Mouse (Mus musculus) mesoderm, embryonic 11.5 days (tissue): ENCODE measurements around the gene Dnajc15.
"Not testable (repeated sequence)": the region's sequence is repeated elsewhere in the genome, so short reads cannot be mapped to it uniquely, and the experiment has no call there.

Source experiments
- DNase-seq: peaks from one replicate; pipeline ENCODE4 v3.0.0-alpha.2; 2012; ENCODE audit warnings: low read depth, low spot score

Gene Dnajc15

GRCm38 (mm10) chr14:77874304-77875241 is at the start of gene Dnajc15:
Gene Dnajc15, minus strand, starts transcription at chr14:77875125.
- DNase-seq = peak; percentile 86

GRCm38 (mm10) chr14:77923076-77923865 is 48.3 kb upstream of the Dnajc15 start:
- DNase-seq = no peak

GRCm38 (mm10) chr14:77921641-77922040 is 46.7 kb upstream of the Dnajc15 start:
- DNase-seq = no peak

GRCm38 (mm10) chr14:77915776-77916175 is 40.9 kb upstream of the Dnajc15 start:
- DNase-seq = no peak

- no peak for DNase-seq
These were observed 31.7 kb upstream of the Dnajc15 start for GRCm38 (mm10) chr14:77906586-77906985.

- no peak for DNase-seq
These were observed 30.5 kb upstream of the Dnajc15 start for GRCm38 (mm10) chr14:77905466-77905865.

- DNase-seq = no peak
These were observed 29.3 kb upstream of the Dnajc15 start, which contains the start of gene Epsti1 for GRCm38 (mm10) chr14:77904171-77904762. Gene Epsti1, plus strand, starts transcription at chr14:77904239.

GRCm38 (mm10) chr14:77902541-77902940 is 27.6 kb upstream of the Dnajc15 start:
- no peak for DNase-seq

- DNase-seq = peak; percentile 9
These were observed 21.0 kb upstream of the Dnajc15 start for GRCm38 (mm10) chr14:77895951-77896350.

- DNase-seq = no peak
These were observed 15.0 kb upstream of the Dnajc15 start for GRCm38 (mm10) chr14:77889911-77890310.

GRCm38 (mm10) chr14:77886941-77887340 is 12.0 kb upstream of the Dnajc15 start:
- DNase-seq = no peak

- no peak for DNase-seq
These were observed 11.5 kb upstream of the Dnajc15 start for GRCm38 (mm10) chr14:77886376-77886775.

- DNase-seq = no peak
These were observed 7.7 kb upstream of the Dnajc15 start for GRCm38 (mm10) chr14:77882669-77883068.

GRCm38 (mm10) chr14:77881998-77882397 is 7.1 kb upstream of the Dnajc15 start:
- DNase-seq = no peak

GRCm38 (mm10) chr14:77877876-77878275 is 3.0 kb upstream of the Dnajc15 start:
- DNase-seq = not testable (repeated sequence)

GRCm38 (mm10) chr14:77876199-77876598 is 1.3 kb upstream of the Dnajc15 start:
- no peak for DNase-seq

GRCm38 (mm10) chr14:77871380-77871975 is 3.4 kb downstream of the Dnajc15 start:
- no peak for DNase-seq

GRCm38 (mm10) chr14:77870926-77871325 is 4.0 kb downstream of the Dnajc15 start:
- no peak for DNase-seq

- no peak for DNase-seq
These were observed 7.3 kb downstream of the Dnajc15 start for GRCm38 (mm10) chr14:77867601-77868000.

- no peak for DNase-seq
These were observed 10.4 kb downstream of the Dnajc15 start for GRCm38 (mm10) chr14:77864510-77864909.

GRCm38 (mm10) chr14:77864051-77864450 is 10.9 kb downstream of the Dnajc15 start:
- no peak for DNase-seq
